Mouse (Mus musculus) kidney, postnatal 10 days (tissue): Measurements from ENCODE around the gene Hist1h4n.
"Not testable (repeated sequence)": the region's sequence is repeated elsewhere in the genome, so short reads cannot be mapped to it uniquely, and the experiment has no call there.

ENCODE experiments used
- DNase-seq: peaks from one replicate; pipeline ENCODE4 v3.0.0; 2021; ENCODE audit warnings: mixed read lengths

The Hist1h4n gene

GRCm38 (mm10) chr13:21831418-21832394, at the start of gene Hist1h4n:
Gene Hist1h4n (minus strand): TSS chr13:21832196.
- DNase-seq: peak; percentile 20

- no peak for DNase-seq
Measured at GRCm38 (mm10) chr13:21880735-21881134, 48.7 kb upstream of the Hist1h4n start.

GRCm38 (mm10) chr13:21865503-21865902, 33.5 kb upstream of the Hist1h4n start:
- DNase-seq: not testable (repeated sequence)

- no peak for DNase-seq
Measured at GRCm38 (mm10) chr13:21861608-21862007, 29.6 kb upstream of the Hist1h4n start.

GRCm38 (mm10) chr13:21855698-21856162, 23.7 kb upstream of the Hist1h4n start:
- DNase-seq: peak; percentile 10

- DNase-seq: peak; percentile 47
Measured at GRCm38 (mm10) chr13:21855146-21855545, 23.1 kb upstream of the Hist1h4n start.

GRCm38 (mm10) chr13:21852215-21852945, 20.4 kb upstream of the Hist1h4n start:
- DNase-seq: peak; percentile 19

GRCm38 (mm10) chr13:21850696-21851095, 18.7 kb upstream of the Hist1h4n start:
- DNase-seq: not testable (repeated sequence)

GRCm38 (mm10) chr13:21847883-21848282, 15.9 kb upstream of the Hist1h4n start:
- no peak for DNase-seq

GRCm38 (mm10) chr13:21846356-21846755, 14.4 kb upstream of the Hist1h4n start:
- not testable (repeated sequence) for DNase-seq

GRCm38 (mm10) chr13:21840508-21840907, 8.5 kb upstream of the Hist1h4n start:
- not testable (repeated sequence) for DNase-seq

GRCm38 (mm10) chr13:21833461-21833860, 1.5 kb upstream of the Hist1h4n start, which contains the start of the genes Hist1h2ap and Hist1h2br:
Gene Hist1h2ap (minus strand): TSS chr13:21833507.
Gene Hist1h2br (plus strand): TSS chr13:21833743.
- DNase-seq: not testable (repeated sequence)

- no peak for DNase-seq
Measured at GRCm38 (mm10) chr13:21830344-21830743, 1.7 kb downstream of the Hist1h4n start.

- DNase-seq: no peak
Measured at GRCm38 (mm10) chr13:21828511-21828910, 3.5 kb downstream of the Hist1h4n start.

GRCm38 (mm10) chr13:21820082-21820890, 11.7 kb downstream of the Hist1h4n start:
- not testable (repeated sequence) for DNase-seq

GRCm38 (mm10) chr13:21812092-21812491, 19.9 kb downstream of the Hist1h4n start:
- not testable (repeated sequence) for DNase-seq

- DNase-seq: peak; percentile 46
Measured at GRCm38 (mm10) chr13:21811539-21811938, 20.5 kb downstream of the Hist1h4n start, which contains the start of gene Hist1h4m. Gene Hist1h4m (plus strand): TSS chr13:21811746.

GRCm38 (mm10) chr13:21811074-21811473, 20.9 kb downstream of the Hist1h4n start:
- DNase-seq: not testable (repeated sequence)

GRCm38 (mm10) chr13:21810073-21810472, 21.9 kb downstream of the Hist1h4n start, which contains the start of the genes Hist1h2bq and Hist1h2ao:
Gene Hist1h2bq (minus strand): TSS chr13:21810197.
Gene Hist1h2ao (plus strand): TSS chr13:21810465.
- not testable (repeated sequence) for DNase-seq

GRCm38 (mm10) chr13:21803058-21803457, 28.9 kb downstream of the Hist1h4n start:
- DNase-seq: not testable (repeated sequence)

GRCm38 (mm10) chr13:21797163-21797562, 34.8 kb downstream of the Hist1h4n start:
- DNase-seq: not testable (repeated sequence)

GRCm38 (mm10) chr13:21795584-21795983, 36.4 kb downstream of the Hist1h4n start:
- DNase-seq: no peak
